Mouse (Mus musculus): ENCODE data around the gene AU040320. TPM values are rescaled to one million over a fixed set of nuclear protein-coding genes. Genes with fewer than 3 reads are reported as not detected.

The AU040320 gene
- total RNA-seq, 4 experiments from 2014 or later, result 27.8 to 33.6 (median 31.3) TPM

DNA sequence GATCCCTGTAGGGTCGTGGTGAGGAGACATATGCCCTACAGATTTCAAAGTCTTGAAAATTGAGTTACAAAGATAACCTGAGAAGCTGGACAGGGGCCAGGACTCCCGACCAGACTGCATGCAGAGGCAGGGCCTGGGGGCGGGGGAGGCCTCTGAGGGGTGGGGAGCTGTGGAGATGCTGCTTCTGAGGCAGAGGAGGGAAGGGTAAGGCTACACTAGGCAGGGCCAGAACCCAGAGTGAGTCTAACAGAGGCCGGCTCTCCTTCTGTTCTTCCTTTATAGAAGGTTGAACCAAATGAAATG is 97.4 kb downstream of the AU040320 start:
- DNase-seq (ENCODE audit: low spot score), result no peak

DNA sequence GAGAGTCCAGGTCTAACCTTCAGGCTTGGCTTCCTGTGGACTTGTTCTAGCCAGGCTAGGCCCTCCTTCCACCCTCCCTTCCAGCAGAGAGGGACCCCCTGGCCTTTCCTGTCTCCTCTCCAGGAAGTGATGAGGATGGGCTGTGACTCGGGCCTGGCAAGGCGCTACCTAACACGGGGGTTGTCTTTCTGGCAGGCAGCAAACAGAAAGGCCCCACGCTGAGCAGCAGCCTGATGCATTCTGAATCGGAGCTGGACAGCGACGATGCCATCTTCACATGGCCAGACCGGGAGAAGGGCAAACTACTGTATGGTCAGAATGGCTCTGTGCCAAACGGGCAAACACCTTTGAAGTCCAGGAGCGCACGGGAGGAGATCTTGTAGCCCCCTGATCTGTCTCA is 99.6 kb downstream of the AU040320 start:
- DNase-seq (ENCODE audit: low spot score), result no peak

DNA sequence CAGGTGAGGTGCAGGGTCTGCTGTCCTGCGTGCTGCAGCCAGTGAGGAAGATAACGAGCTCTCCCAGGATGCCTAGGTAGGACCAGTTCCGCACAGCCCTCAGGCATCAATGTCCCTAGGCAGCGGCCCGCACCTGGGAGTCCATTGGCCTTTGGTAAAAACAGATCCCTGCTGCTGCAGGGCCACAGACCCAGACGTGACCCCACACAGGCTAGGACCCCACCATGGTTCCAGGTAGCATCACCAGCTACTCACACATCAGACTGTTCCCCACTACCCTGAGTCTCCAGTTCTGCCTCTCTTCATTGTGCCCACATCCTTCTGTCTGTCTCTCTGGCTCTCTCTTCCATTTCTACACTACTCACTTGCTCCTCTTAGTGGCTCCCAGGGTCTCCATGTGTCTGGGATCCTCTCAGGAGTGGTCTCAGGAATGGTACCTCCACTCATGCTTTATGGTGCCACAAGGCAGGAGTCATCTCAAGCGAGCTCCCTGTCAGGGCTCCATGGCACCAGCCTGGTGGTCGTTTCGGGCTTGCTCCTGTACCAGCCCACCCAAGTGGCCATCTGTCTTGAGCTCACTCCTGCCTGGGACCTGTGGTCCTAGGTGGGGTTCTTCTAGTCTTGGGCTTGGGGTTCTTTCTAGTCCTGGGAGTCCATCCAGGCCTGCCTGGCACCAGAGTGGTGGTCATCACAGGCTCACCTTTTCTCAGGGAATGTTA is 107.1 kb downstream of the AU040320 start:
- DNase-seq (ENCODE audit: low spot score), result no peak

DNA sequence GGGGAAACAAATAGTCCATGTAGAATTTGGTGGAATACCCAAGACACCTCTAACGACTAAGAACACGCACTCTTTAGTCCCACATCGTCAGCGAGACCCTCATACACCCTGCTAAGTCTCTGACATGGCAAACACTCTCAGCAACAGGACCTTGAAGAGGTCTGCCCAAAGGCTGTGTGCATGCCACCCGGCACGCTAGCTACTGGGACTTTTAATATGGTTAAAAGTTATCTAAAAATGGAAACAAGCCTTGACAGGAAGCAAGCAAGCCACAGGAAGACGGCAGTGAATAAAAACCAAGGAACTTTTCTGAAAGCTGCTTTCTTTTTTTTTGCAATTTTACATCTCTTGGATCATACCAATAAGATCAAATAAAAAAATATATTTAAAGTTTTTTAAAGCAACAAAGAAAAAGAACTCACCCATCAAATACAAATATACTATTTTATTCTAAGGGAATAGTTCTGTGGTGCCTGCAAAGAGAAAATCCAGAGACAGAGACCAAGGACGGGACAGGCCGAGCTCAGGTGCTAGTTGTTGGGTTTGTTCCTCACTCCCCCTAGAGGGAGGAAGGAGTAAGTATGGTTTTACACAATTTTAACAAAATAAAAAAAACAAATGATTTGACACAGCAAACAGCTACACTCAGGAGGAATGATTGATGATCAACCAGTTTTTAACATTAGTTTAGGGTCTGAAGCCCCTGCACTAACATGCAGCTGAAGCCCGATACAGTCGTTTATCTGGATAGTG is 108.3 kb downstream of the AU040320 start:
- DNase-seq (ENCODE audit: low spot score), result no peak

DNA sequence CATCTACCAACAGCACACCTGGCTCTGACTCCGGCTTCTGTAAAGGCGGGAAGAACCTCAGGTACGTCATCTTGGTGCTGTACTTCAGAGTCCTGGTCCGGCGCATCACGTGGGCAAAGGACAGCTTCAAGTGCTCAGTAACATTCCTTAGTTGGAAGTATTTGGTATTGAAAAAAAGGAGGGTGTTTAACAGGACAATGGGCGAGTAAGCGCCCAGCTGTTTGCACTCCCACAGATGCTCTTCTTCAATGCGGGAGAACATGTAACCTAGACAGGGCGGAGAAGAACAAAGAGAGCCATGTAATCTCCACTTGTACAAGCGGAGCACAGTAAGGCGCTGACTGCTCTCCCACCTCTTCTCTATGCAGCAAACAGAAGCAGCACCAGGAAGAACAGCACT is 115.4 kb downstream of the AU040320 start:
- DNase-seq (ENCODE audit: low spot score), result no peak

DNA sequence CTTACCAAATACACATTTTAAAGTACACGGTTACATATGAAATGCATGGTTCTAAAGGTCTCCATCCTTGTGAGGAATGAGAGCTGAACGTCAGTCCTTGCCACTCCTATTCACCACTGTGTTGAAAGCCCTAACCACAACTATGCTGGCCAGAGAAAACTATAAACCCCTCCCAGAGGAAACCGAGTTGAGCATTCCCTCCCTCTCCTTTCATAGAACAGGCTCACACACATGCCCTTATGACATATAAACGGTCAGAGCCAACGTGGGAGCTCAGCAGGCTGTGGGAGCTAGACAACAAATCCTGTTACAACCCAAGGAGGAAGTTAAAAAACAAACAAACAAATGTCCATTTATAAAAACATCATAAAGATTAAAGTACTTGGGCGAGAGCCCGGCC is 119.4 kb downstream of the AU040320 start:
- DNase-seq (ENCODE audit: low spot score), result no peak

DNA sequence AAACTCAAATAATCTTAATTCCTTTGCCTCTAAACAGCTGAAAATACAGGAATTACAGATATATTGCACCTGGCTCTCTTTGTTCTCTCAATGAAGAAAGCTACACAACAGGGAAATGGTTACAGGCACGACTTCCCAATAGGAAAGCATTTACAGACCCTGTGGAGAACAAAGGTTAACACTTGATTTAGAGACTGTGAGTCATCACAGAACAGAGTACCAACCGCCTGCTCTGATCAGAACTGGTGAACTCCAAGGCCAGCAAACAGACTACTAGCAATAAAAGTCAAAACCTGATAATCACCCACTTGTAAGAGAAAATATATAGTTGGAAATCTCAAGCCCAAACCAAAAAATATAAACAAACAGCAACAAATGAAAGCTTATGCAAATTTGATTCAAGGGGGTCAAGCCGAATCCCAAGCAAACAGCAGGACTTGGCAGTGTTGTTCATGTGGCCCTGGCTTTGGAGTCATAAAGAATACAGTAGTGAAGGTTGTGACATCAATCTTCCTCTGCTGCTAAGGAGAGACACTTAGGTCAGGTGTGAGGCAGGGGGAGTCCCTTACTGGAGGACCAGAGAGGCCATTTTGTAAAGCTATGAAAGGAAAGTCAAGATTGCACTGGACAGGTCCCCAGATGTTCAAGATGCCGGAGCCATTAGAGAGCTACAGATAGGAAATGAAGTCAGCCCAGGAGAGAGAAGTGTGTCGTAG is 126.4 kb downstream of the AU040320 start:
- DNase-seq (ENCODE audit: low spot score), result no peak

DNA sequence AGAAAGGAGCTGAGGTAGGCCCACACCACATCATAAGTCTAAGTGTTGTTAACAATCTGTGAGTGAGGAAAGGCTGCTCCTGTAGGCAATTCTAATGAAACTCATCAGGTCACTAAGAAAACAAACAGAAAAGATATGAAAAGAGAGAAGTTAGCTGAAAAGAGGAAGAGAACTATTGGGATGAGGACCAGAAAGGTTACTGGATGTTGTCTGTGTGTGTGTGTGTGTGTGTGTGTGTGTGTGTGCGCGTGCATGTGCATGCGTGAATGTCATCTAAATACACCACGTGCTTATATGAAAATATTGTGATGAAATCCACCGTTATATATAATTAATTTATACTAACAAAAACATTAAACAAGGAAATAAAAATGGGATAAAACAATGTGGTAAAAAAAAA is 130.3 kb downstream of the AU040320 start:
- no peak for DNase-seq (ENCODE audit: low spot score)

DNA sequence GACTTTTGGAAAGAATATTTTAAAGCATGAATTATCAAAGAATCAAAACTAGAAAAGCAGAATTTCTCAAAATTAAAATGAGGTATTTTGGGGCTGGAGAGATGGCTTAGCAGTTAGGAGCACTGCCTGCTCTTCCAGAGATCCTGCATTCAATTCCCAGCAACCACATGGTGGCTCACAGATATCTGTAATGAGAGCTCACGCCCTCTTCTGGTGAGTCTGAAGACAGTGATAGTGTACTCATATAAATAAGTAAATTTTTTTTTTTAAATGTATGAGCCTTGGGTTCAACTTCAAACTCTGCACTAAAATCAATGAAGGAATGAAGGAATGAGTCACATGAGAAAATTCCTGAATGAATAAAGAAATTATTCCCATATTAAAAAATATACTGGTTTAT is 132.6 kb downstream of the AU040320 start:
- DNase-seq (ENCODE audit: low spot score), result no peak

DNA sequence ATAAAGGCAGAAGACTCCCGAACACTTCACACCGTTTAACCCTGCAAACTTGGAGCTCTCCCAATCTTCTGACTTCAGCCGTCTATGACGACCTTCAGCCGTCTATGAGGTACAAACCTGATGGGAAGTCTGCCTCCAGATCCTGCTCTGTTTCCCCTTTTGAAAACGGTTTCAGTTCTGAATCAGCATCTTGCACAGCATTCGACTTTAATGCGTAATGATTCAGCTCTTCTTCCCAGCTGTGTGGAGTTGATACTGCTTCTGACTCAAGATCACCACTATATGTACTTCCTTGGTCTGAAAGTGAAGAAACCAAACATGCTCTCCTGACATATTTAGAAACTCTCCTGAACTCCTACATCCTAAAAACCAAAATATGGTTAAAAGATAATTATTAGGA is 136.5 kb downstream of the AU040320 start:
- DNase-seq (ENCODE audit: low spot score), result no peak

Other genes starting within 250 kb of the AU040320 start
- 10 to 100 TPM; 10.4 to 14.5 (median 12.1) TPM for gene Ago4, start 220.1 kb upstream of the AU040320 start, total RNA-seq (2022)
- gene Clspn, start 196.6 kb upstream of the AU040320 start, total RNA-seq (2022), result under 1 TPM; 0.16 to 0.69 (median 0.50) TPM
- gene 5730409E04Rik, start 143.7 kb upstream of the AU040320 start, total RNA-seq (2022), result 10 to 100 TPM; 14.3 to 16.3 (median 15.3) TPM
- gene Psmb2, start 75.9 kb upstream of the AU040320 start, total RNA-seq (2022), result 100 to 1,000 TPM; 116 to 140 (median 123) TPM
- gene Tfap2e, start 17.3 kb upstream of the AU040320 start, total RNA-seq (2022), result under 1 TPM in 1 of 4 experiments, not detected in 3; 0.11 TPM
- gene Ncdn, start 106 bp upstream of the AU040320 start, total RNA-seq (2022), result 10 to 100 TPM; 17.2 to 20.1 (median 17.8) TPM
- 10 to 100 TPM; 17.8 to 24.4 (median 22.4) TPM for gene Zmym4, start 214.6 kb downstream of the AU040320 start, total RNA-seq (2022)

Measured in heart, adult 8-10 months (tissue).